Mouse (Mus musculus) CH12.LX (cell line): ENCODE results near the gene Plscr1. TPM values are rescaled to one million over a fixed set of nuclear protein-coding genes. Genes with fewer than 3 reads are reported as not detected.
A peak's percentile ranks its signal among the peaks of the same experiment; 100 is the strongest.

Source experiments
- DNase-seq: peaks from one replicate; pipeline ENCODE4 v3.0.0-alpha.2; 2013; ENCODE audit errors: extremely low read depth
- H3K27ac ChIP-seq: 2 replicates; pipeline ENCODE4 v1.5.1; 2012; ENCODE audit warnings: low read depth, mild to moderate bottlenecking, control low read depth, moderate library complexity; ENCODE audit not compliant: insufficient read depth
- H3K27me3 ChIP-seq: replicated peaks from 2 replicates; pipeline ENCODE3; 2012; ENCODE audit warnings: inconsistent platforms
- H3K36me3 ChIP-seq, 2 experiments: replicated peaks in 1 of 2; 2 replicates each; pipeline versions ENCODE3 to v1.6.1; 2012; ENCODE audit warnings: inconsistent platforms in 1 of 2, low read length in 1 of 2, mild to moderate bottlenecking in 1 of 2, mixed read lengths in 1 of 2, moderate library complexity in 1 of 2; ENCODE audit not compliant: control insufficient read depth in 1 of 2, insufficient read depth in 1 of 2
- H3K4me1 ChIP-seq, 2 experiments: 2 replicates each; pipeline ENCODE4 v1.6.1; 2012; ENCODE audit warnings: inconsistent platforms in 1 of 2, moderate library complexity in 1 of 2; ENCODE audit not compliant: insufficient read depth in 2 of 2, control insufficient read depth in 1 of 2
- H3K4me2 ChIP-seq: 2 replicates; pipeline ENCODE4 v1.6.1; 2012; ENCODE audit warnings: low read depth, mild to moderate bottlenecking, control low read depth; ENCODE audit not compliant: poor library complexity, insufficient read depth, severe bottlenecking
- H3K4me3 ChIP-seq, 3 experiments: fragments of 150-350 bp in 1 of 3; sonication (generic) in 1 of 3; replicated peaks in 1 of 3; 2 replicates each; pipeline versions ENCODE3 to v1.5.1; 2011 to 2012; ENCODE audit warnings: low read depth in 2 of 3, low read length in 2 of 3, mild to moderate bottlenecking in 2 of 3, moderate library complexity in 2 of 3, control low read depth in 1 of 3, improper control_type of control experiment in 1 of 3, inconsistent platforms in 1 of 3, mixed read lengths in 1 of 3; ENCODE audit not compliant: poor library complexity in 1 of 3
- H3K79me2 ChIP-seq: replicated peaks from 2 replicates; pipeline ENCODE4 v1.6.1; 2012; ENCODE audit warnings: mild to moderate bottlenecking, moderate library complexity; ENCODE audit not compliant: control insufficient read depth, poor library complexity, insufficient read depth, severe bottlenecking; ENCODE audit errors: extremely low read depth
- H3K9ac ChIP-seq: 2 replicates; pipeline ENCODE4 v1.6.1; 2012; ENCODE audit warnings: low read depth, mild to moderate bottlenecking, control low read depth, moderate library complexity; ENCODE audit not compliant: insufficient read depth
- H3K9me3 ChIP-seq: replicated peaks from 2 replicates; pipeline ENCODE3; 2012; ENCODE audit warnings: low read length, inconsistent platforms, mixed read lengths
- BHLHE40 ChIP-seq: IDR thresholded peaks from 2 replicates; pipeline ENCODE4 v1.6.1; 2011; ENCODE audit warnings: mild to moderate bottlenecking, low read depth, low read length, improper control_type of control experiment
- CHD1 ChIP-seq: IDR thresholded peaks from 2 replicates; pipeline ENCODE4 v1.6.1; 2012; ENCODE audit warnings: low read depth, low read length, improper control_type of control experiment, inconsistent platforms
- CHD2 ChIP-seq: IDR thresholded peaks from 2 replicates; pipeline ENCODE4 v1.6.1; 2011; ENCODE audit warnings: low read length, improper control_type of control experiment
- CTCF ChIP-seq, 2 experiments: IDR thresholded peaks in 1 of 2; conservative IDR thresholded peaks in 1 of 2; 2 replicates each; pipeline ENCODE4 v1.5.1; 2011 to 2012; ENCODE audit warnings: low read depth in 2 of 2, low read length in 2 of 2, improper control_type of control experiment in 1 of 2, inconsistent platforms in 1 of 2, mild to moderate bottlenecking in 1 of 2, moderate library complexity in 1 of 2
- E2F4 ChIP-seq: IDR thresholded peaks from 2 replicates; pipeline ENCODE4 v1.6.1; 2011; ENCODE audit warnings: low read depth, low read length, improper control_type of control experiment; ENCODE audit not compliant: insufficient replicate concordance
- ELF1 ChIP-seq: IDR thresholded peaks from 2 replicates; pipeline ENCODE4 v1.6.1; 2014; ENCODE audit warnings: low read depth, mild to moderate bottlenecking, inconsistent platforms, low read length, improper control_type of control experiment
- EP300 ChIP-seq: IDR thresholded peaks from 2 replicates; pipeline ENCODE4 v1.6.1; 2011; ENCODE audit warnings: low read length, improper control_type of control experiment
- ETS1 ChIP-seq: conservative IDR thresholded peaks from 2 replicates; pipeline ENCODE4 v1.6.1; 2012; ENCODE audit warnings: low read depth, mild to moderate bottlenecking, inconsistent platforms, low read length, improper control_type of control experiment, moderate library complexity
- GABPA ChIP-seq: IDR thresholded peaks from 2 replicates; pipeline ENCODE4 v1.6.1; 2012; ENCODE audit warnings: low read depth, low read length, improper control_type of control experiment, inconsistent platforms; ENCODE audit not compliant: insufficient replicate concordance
- HCFC1 ChIP-seq: IDR thresholded peaks from 2 replicates; pipeline ENCODE4 v1.6.1; 2012; ENCODE audit warnings: low read depth, mild to moderate bottlenecking, inconsistent platforms, low read length, improper control_type of control experiment
- IRF4 ChIP-seq: IDR thresholded peaks from 2 replicates; pipeline ENCODE4 v1.6.1; 2014; ENCODE audit warnings: low read depth, mild to moderate bottlenecking, inconsistent platforms, low read length, improper control_type of control experiment
- JUN ChIP-seq: IDR thresholded peaks from 2 replicates; pipeline ENCODE4 v1.6.1; 2011; ENCODE audit warnings: low read depth, mild to moderate bottlenecking, low read length, improper control_type of control experiment, moderate library complexity; ENCODE audit not compliant: insufficient read depth
- JUND ChIP-seq: conservative IDR thresholded peaks from 2 replicates; pipeline ENCODE4 v1.6.1; 2011; ENCODE audit warnings: low read depth, low read length, improper control_type of control experiment
- KAT2A ChIP-seq: IDR thresholded peaks from 2 replicates; pipeline ENCODE4 v1.6.1; 2012; ENCODE audit warnings: low read length, improper control_type of control experiment, inconsistent platforms; ENCODE audit not compliant: insufficient replicate concordance
- MAFK ChIP-seq: IDR thresholded peaks from 2 replicates; pipeline ENCODE4 v1.6.1; 2011; ENCODE audit warnings: low read length, improper control_type of control experiment; ENCODE audit not compliant: insufficient replicate concordance
- MAX ChIP-seq: IDR thresholded peaks from 2 replicates; pipeline ENCODE4 v1.6.1; 2011; ENCODE audit warnings: low read length, improper control_type of control experiment
- MAZ ChIP-seq: IDR thresholded peaks from 2 replicates; pipeline ENCODE4 v1.6.1; 2012; ENCODE audit warnings: low read depth, mild to moderate bottlenecking, inconsistent platforms, low read length, improper control_type of control experiment, moderate library complexity
- MEF2A ChIP-seq: IDR thresholded peaks from 2 replicates; pipeline ENCODE4 v1.6.1; 2014; ENCODE audit warnings: low read depth, mild to moderate bottlenecking, inconsistent platforms, low read length, improper control_type of control experiment, borderline replicate concordance
- MXI1 ChIP-seq: IDR thresholded peaks from 2 replicates; pipeline ENCODE4 v1.6.1; 2011; ENCODE audit warnings: mild to moderate bottlenecking, low read depth, low read length, improper control_type of control experiment
- MYC ChIP-seq: IDR thresholded peaks from 2 replicates; pipeline ENCODE4 v1.6.1; 2011; ENCODE audit warnings: low read depth, mild to moderate bottlenecking, improper control_type of control experiment, low read length
- NELFE ChIP-seq: IDR thresholded peaks from 2 replicates; pipeline ENCODE4 v1.6.1; 2011; ENCODE audit warnings: low read depth, low read length, improper control_type of control experiment
- NRF1 ChIP-seq: IDR thresholded peaks from 2 replicates; pipeline ENCODE4 v1.6.1; 2014; ENCODE audit warnings: low read depth, mild to moderate bottlenecking, inconsistent platforms, low read length, improper control_type of control experiment, moderate library complexity
- PAX5 ChIP-seq: IDR thresholded peaks from 2 replicates; pipeline ENCODE4 v1.6.1; 2012; ENCODE audit warnings: low read length, inconsistent platforms, mixed read lengths
- POLR2A ChIP-seq: IDR thresholded peaks from 2 replicates; pipeline ENCODE4 v1.6.1; 2011; ENCODE audit warnings: low read depth, mild to moderate bottlenecking, improper control_type of control experiment, low read length
- POLR2AphosphoS2 ChIP-seq: IDR thresholded peaks from 2 replicates; pipeline ENCODE4 v1.6.1; 2011; ENCODE audit warnings: low read depth, low read length, improper control_type of control experiment
- RAD21 ChIP-seq: IDR thresholded peaks from 2 replicates; pipeline ENCODE4 v1.6.1; 2011; ENCODE audit warnings: low read depth, mild to moderate bottlenecking, low read length, improper control_type of control experiment, moderate library complexity
- RCOR1 ChIP-seq: conservative IDR thresholded peaks from 2 replicates; pipeline ENCODE4 v1.6.1; 2012; ENCODE audit warnings: low read depth, mild to moderate bottlenecking, inconsistent platforms, low read length, improper control_type of control experiment
- SIN3A ChIP-seq: IDR thresholded peaks from 2 replicates; pipeline ENCODE4 v1.6.1; 2012; ENCODE audit warnings: low read length, improper control_type of control experiment, inconsistent platforms
- SMC3 ChIP-seq: IDR thresholded peaks from 2 replicates; pipeline ENCODE4 v1.6.1; 2011; ENCODE audit warnings: low read depth, low read length, improper control_type of control experiment
- TBP ChIP-seq: conservative IDR thresholded peaks from 2 replicates; pipeline ENCODE4 v1.6.1; 2011; ENCODE audit warnings: low read depth, low read length, improper control_type of control experiment
- TCF12 ChIP-seq: IDR thresholded peaks from 2 replicates; pipeline ENCODE4 v1.6.1; 2014; ENCODE audit warnings: low read depth, mild to moderate bottlenecking, inconsistent platforms, low read length, improper control_type of control experiment
- UBTF ChIP-seq: IDR thresholded peaks from 2 replicates; pipeline ENCODE4 v1.6.1; 2012; ENCODE audit warnings: low read depth, mild to moderate bottlenecking, inconsistent platforms, low read length, improper control_type of control experiment, moderate library complexity
- USF1 ChIP-seq: IDR thresholded peaks from 2 replicates; pipeline ENCODE4 v1.6.1; 2014; ENCODE audit warnings: low read depth, mild to moderate bottlenecking, inconsistent platforms, low read length, improper control_type of control experiment
- USF2 ChIP-seq: conservative IDR thresholded peaks from 2 replicates; pipeline ENCODE4 v1.6.1; 2011; ENCODE audit warnings: low read depth, low read length, improper control_type of control experiment
- ZC3H11A ChIP-seq: IDR thresholded peaks from 2 replicates; pipeline ENCODE4 v1.6.1; 2012; ENCODE audit warnings: low read depth, mild to moderate bottlenecking, inconsistent platforms, low read length, improper control_type of control experiment
- ZKSCAN1 ChIP-seq: IDR thresholded peaks from 2 replicates; pipeline ENCODE4 v1.6.1; 2012; ENCODE audit warnings: low read depth, inconsistent platforms, low read length, improper control_type of control experiment, borderline replicate concordance
- ZMIZ1 ChIP-seq: IDR thresholded peaks from 2 replicates; pipeline ENCODE4 v1.6.1; 2012; ENCODE audit warnings: low read depth, mild to moderate bottlenecking, inconsistent platforms, low read length, improper control_type of control experiment
- ZNF384 ChIP-seq: IDR thresholded peaks from 2 replicates; pipeline ENCODE4 v1.6.1; 2012; ENCODE audit warnings: low read depth, low read length, improper control_type of control experiment, inconsistent platforms
- dilution Hi-C: fragments of 300-500 bp; cut with MboI; formaldehyde crosslinking; loops from 2 replicates; pipeline ENCODE4 v1.14.3; 2020; ENCODE audit warnings: low sequenced_read_pairs; ENCODE audit not compliant: extremely low pct_unique_long_range_greater_than_20kb, extremely low pct_ligation_motif_present
- in situ Hi-C: fragments of 300-500 bp; cut with MboI; formaldehyde crosslinking; loops from 3 replicates; pipeline ENCODE4 v1.14.3; 2019; ENCODE audit warnings: low sequenced_read_pairs, low pct_ligation_motif_present, low pct_unique_long_range_greater_than_20kb, mixed read lengths
- polyA plus RNA-seq: library from polyadenylated mRNA; unstranded; fragments of >175 nt; gene quantifications from 2 replicates; pipeline ENCODE4 v1.2.1, GENCODE M21; 2012; ENCODE audit warnings: low read depth; ENCODE audit not compliant: insufficient read length
- total RNA-seq, 2 experiments: library from RNA; depleted of rRNA; stranded (reverse); fragments of 300-350 nt in 1 of 2; fragments of >200 nt in 1 of 2; gene quantifications; 2 replicates each; pipeline ENCODE4 v1.2.3; 2012 to 2014

Gene Plscr1
- total and polyA plus RNA-seq, 3 experiments = 194 to 489 (median 403) TPM

DNA sequence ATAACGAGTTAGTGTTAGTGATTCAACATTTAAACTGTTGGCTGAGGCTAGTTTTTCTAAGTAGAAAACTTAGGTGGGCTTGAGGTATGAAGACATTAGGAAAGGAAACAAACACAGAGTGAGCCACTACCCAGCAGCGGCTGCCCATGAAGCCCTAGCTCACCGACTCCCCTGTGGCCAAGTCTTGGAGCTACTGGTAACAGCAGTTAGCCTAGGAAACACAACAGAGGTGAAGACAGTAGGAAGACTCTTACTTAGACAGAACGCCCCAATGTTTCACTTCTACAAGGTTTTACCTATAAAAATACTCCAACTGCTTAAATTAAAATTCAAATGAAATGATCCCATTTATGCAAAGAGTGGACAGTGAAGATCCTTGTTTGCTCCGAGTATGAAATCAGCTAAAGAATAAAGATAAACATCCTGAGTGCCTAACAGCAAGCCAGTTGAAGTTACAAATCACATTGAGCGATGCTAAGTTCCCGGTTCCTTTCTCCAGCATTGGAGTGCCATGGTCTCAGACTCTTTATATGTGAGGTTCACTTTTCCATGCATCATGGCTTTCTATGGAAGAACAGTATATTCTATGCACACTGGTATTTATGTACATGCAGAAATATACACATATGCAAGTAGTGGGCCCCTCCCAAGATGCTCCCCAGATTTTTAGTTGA, 640 bp upstream of the Plscr1 start:
- no peaks in the 10 kb centered on the region for H3K9me3 ChIP-seq
- H3K36me3 ChIP-seq = peaks cover 3 to 7% of the 10 kb centered on the region in 2 experiments
- H3K27me3 ChIP-seq = no peaks in the 10 kb centered on the region
- dilution Hi-C loops (no loop called here), in situ Hi-C loops (loop anchor here (25.0 kb wide), 1 partner anchor 238 kb away; no protein-coding TSS in a partner anchor)
- H3K79me2 ChIP-seq = peaks cover 31% of the 10 kb centered on the region
- H3K4me2 ChIP-seq = peak overlapping the region; percentile 95
- peak in 1 of 2 experiments; percentile 23; a peak in 1 of 4 replicates for TF ChIP-seq CTCF (conservative IDR thresholded peaks at IDR 0.05 in 1 of 2, IDR thresholded peaks at IDR 0.05 in 1 of 2; ENCODE audit: low read depth in 2 of 2, low read length in 2 of 2)
- no peak for TF ChIP-seq ELF1
- no peak for TF ChIP-seq E2F4
- TF ChIP-seq CHD2 = no peak
- TF ChIP-seq ETS1 = no peak; the same call in 1 of the 2 replicates
- TF ChIP-seq JUN = no peak
- TF ChIP-seq NRF1 = 0 out of 2 replicates have a peak, but pooled peaks have one; percentile 26
- TF ChIP-seq JUND = no peak
- no peak for TF ChIP-seq KAT2A
- no peak for TF ChIP-seq ZC3H11A
- 0 out of 2 replicates have a peak, but pooled peaks have one; percentile 8 for TF ChIP-seq IRF4
- TF ChIP-seq POLR2AphosphoS2 = peak; percentile 53; the same call in 1 of the 2 replicates
- TF ChIP-seq EP300 = no peak
- TF ChIP-seq MXI1 = 0 out of 2 replicates have a peak, but pooled peaks have one; percentile 46
- peak; percentile 30; the same call in 1 of the 2 replicates for TF ChIP-seq NELFE
- no peak; the same call in 1 of the 2 replicates for TF ChIP-seq MAX
- TF ChIP-seq ZKSCAN1 = no peak
- peak; percentile 67; the same call in 1 of the 2 replicates for TF ChIP-seq TBP
- TF ChIP-seq MYC = no peak
- no peak for TF ChIP-seq USF2
- peak; percentile 14; the same call in 1 of the 2 replicates for TF ChIP-seq RAD21
- TF ChIP-seq SIN3A = no peak; the same call in 1 of the 2 replicates
- no peak for TF ChIP-seq MEF2A
- TF ChIP-seq PAX5 = no peak
- no peak for TF ChIP-seq USF1
- TF ChIP-seq MAFK = no peak
- no peak for TF ChIP-seq GABPA
- peak; percentile 53 for TF ChIP-seq POLR2A
- TF ChIP-seq MAZ = no peak
- no peak for TF ChIP-seq BHLHE40
- TF ChIP-seq UBTF = no peak
- no peak; the same call in 1 of the 2 replicates for TF ChIP-seq ZMIZ1
- TF ChIP-seq RCOR1 = no peak
- peak; percentile 84 for TF ChIP-seq CHD1
- TF ChIP-seq SMC3 = peak; percentile 8; the same call in 1 of the 2 replicates
- TF ChIP-seq ZNF384 = no peak
- TF ChIP-seq TCF12 = no peak
- TF ChIP-seq HCFC1 = no peak
- peak overlapping the region; percentile 45 to 63 (median 53) for H3K4me3 ChIP-seq
- peak overlapping the region; percentile 99 for H3K9ac ChIP-seq
- peaks cover 0 to 21% of the 10 kb centered on the region in 2 experiments; a peak in 2 of 4 replicates for H3K4me1 ChIP-seq
- DNase-seq = peak; percentile 63
- H3K27ac ChIP-seq = peak overlapping the region; percentile 100
